Mouse (Mus musculus) spleen, postnatal 14 days (tissue): ENCODE data around the gene Atad2b.
"Not testable (repeated sequence)": the region's sequence is repeated elsewhere in the genome, so short reads cannot be mapped to it uniquely, and the experiment has no call there.

Experiments used
- DNase-seq, 2 experiments: peaks; one replicate each; pipeline ENCODE4 v3.0.0; 2021 to 2022; ENCODE audit warnings: low spot score in 2 of 2

Gene Atad2b

GRCm38 (mm10) chr12:4910496-4910895 is 6.7 kb upstream of the Atad2b start:
- not testable (repeated sequence) for DNase-seq

DNA sequence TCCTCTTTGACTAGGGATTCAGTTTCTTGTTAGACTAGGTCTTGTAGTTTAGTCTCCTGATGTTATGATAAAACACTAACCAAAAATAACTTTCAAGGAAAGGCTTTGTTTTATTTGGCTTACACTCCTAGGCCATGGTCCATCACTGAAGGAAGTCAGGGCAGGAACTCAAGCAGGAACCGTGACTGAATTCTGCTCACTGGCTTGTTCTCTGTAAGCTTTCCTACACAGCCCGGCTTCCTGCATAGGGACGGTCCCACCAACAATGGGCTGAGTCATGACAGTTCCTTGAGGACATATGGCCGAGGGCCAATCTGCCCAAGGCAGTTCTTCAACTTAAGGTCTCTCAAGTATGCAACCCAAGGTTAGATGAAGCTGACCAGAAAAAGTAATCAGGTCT is 5.4 kb upstream of the Atad2b start:
- no peak for DNase-seq

DNA sequence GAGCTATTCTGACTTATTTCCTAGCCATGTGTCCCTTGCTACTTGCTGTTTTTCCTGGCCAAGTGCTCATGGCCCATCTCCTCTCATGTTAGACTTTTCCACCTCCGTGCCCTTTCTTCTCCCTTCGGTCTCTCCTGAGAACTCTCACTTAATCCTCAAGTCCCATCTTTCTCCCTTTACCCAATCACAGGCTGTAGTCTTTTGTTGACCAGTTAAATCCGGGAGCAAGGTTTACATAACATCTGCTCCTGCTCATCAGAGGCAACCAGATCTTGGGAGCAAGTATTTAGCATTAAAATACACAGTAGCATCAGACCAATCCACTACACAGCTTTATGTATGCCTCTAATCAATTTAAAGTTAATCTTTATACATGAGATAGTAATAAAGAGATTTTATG is 2.7 kb upstream of the Atad2b start:
- DNase-seq, result no peak

GRCm38 (mm10) chr12:4914944-4915343 is 2.2 kb upstream of the Atad2b start:
- no peak for DNase-seq

GRCm38 (mm10) chr12:4917805-4918591 is 845 bp downstream of the Atad2b start:
- peak; percentile 31 to 41 for DNase-seq

- no peak for DNase-seq
These were observed 11.0 kb downstream of the Atad2b start for GRCm38 (mm10) chr12:4928197-4928596.

DNA sequence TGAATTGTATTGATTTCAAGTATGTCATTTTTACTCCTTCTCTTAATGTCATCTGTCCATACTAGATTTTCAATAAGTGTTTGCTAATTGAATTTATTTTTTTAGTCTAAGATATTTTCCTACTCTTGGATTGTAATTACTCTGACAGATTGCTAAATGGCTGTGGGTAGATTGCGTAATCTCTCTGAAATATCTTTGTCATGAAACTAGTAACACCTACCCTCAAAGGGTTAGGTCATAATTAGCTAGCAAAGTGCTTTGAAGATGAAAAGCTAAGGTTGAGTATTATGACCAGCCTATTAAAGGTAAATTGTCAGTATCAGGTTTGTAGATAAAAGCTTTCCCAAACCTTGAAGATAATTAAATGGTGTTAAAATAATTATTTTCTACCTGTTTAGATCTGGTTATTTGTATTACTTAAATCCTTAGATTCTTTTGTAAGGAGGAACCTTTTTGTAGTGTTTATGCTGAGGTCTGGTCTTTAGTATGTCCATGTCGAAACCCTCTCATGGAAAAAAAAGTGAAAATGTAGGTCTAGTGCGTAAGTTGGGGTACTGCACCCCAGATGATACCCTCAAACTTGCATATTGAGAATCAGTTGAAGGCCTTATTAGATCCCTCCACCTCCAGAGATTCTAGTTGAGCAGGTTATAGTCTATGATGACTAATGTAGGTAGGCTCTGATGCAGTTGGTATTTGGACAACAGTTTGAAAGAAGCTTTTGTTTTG is 13.8 kb downstream of the Atad2b start:
- no peak for DNase-seq

DNA sequence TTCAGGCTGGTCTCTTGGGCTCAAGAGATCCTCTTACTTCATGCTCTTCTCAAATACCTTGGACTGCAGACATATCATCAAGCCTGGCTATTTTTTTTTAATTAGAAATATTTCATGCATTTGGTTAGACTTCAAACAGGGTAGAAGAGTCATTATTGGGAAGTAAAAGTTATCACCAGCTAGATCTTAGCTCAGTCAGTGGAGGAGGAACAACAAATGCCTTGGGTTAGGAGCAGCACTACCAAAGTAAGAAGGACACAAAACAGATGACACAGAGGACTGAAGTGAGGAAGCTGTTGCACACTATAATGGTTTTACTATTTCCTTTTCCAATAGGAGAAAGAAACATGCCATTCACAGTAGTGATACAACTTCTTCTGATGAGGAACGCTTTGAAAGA is 35.1 kb downstream of the Atad2b start:
- no peak for DNase-seq

DNA sequence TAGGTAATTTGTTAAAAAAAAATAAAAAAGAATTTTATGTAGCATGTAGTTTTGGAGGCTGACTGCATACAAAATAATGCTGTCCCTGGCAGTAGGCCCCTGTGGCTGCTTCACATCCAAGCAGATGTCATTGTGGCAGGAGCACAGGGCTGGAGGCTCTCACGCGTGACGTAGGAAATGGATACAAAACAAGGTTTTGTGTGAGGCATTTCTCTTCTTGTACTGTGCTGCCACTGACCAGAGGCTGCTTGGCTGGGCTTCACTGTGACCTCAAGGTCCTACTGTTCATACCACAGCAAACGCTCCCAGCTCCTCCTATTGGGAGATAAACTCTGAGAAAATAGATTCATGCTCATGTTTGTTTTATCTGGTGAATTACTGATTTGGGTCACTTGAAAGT is 36.0 kb downstream of the Atad2b start:
- DNase-seq, result no peak

GRCm38 (mm10) chr12:4972939-4973338 is 55.8 kb downstream of the Atad2b start:
- peak; percentile 55 to 78 for DNase-seq

GRCm38 (mm10) chr12:4978324-4978723 is 61.2 kb downstream of the Atad2b start:
- DNase-seq, result no peak

DNA sequence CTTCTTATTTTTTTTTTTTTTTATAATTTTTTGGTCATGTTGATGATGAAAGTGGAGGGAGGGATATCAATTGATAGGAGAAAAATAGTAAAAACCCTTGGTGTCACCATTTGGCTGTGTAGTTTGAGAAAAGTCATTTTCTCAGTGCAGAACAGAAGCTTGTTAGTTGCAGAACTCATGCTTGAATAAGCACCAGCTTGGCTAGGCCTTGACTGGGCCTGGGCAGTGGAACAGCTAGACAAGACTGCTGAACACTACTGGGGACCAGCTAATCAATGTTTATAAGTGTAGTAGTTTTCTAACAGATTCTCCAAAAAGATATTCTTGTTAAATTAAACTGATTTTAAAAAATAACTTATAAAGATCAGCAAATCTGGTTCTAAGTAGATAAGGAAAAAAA is 79.8 kb downstream of the Atad2b start:
- DNase-seq, result no peak

DNA sequence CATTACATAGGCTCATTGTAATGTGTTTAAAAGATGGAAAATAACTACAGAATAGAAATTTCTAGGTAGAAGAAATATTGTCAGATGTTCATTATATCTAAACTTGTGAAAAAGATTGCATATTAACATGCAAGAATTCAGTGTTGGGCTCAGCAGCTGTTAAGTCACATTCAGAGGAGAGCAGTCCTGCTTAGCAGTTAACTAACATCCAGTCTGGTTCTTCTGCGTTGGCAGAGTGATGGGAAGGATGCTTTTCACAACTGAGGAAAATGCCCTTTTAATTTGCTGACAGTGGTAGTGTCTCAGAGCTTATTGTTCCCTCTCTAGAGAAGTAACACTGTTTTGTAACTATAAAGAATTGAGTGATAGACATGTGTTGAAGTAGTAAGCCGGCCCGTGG is 88.2 kb downstream of the Atad2b start:
- DNase-seq, result no peak

DNA sequence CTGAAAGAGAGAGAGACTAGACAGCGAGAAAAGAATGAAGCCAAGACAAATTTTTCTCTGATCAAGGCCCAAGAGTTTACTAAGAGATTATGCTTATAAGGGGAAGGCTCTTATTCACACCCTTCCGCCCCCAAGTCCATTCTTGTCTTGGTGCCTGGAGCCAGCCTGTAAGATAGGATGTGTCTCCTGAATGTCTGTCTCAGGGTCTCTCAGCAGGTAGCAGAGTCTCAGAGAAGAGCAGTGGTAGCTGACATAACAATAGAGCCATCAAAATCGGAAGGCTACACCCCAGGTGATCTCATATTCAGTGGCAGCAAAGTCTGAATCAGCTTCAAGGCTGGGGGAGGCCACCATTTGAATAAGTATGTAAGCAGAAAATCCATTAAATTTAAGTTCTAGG is 88.6 kb downstream of the Atad2b start:
- not testable (repeated sequence) for DNase-seq

DNA sequence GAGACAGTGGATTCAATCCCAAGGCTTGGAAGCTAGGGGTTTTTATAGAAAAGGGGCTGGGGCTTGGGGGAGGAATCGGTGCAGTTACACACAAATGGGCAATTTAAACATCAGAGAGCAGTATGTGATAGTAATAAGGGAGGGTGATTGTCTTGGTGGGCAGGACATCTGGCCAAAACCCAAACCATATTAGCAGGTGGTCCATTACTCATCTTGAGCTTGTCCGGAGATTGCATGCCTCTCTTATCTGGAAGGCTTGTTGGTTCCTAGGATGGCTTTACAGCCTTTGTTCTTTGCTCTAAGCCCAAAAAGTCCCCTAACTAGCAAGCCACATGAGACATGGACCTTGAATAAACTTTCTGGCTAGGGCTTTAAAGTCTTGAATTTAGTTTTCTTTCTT is 91.5 kb downstream of the Atad2b start:
- not testable (repeated sequence) for DNase-seq

DNA sequence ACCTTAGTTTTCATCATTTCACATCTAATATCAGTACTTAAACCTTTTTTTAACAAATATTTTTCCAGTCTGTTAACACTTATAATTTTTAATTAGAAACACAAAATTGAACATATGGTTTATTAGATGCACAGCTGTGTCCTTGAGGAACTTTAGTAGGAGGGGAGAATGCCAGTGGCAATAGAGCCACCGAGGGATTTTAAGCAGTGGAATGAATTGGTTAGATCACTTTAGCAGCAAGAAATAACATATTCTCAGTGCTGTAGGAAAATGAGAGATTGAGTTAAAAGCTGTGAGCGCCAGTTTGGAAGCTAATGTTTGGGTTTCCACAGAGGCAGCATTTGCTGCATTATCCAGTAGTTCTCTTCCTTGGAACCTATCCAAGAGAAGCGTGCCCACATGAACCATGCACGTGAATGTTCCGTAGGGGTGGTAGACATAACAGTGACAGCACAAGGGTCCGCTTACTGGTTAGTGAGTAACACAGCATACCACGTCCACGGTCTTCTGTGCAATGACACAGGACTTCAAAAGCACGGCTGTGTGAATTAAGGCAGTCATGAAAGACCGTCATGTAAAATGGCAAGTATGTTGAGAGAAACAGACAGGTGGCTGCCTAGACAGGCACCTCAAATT is 108.2 kb downstream of the Atad2b start:
- no peak for DNase-seq

GRCm38 (mm10) chr12:5029035-5029434 is 111.9 kb downstream of the Atad2b start:
- no peak for DNase-seq

DNA sequence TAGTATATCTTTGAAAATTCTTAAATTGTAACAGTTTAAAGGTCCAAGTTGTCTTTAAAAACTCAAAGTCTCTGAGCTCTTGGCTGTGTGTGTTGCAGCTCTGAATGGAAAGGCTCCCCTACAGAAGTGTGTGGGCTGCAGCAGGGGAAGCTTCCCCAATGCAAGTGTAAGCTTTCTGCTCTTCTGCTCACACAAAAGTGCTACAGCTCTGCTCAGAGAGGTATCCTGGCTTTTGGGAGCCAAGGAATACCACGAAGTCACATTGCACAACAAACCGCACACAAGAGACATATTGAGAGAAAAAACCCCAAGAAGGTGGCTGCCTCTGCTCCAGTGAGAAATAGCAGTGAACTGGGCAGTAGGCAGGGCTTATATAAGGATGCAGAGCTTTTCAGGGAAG is 120.9 kb downstream of the Atad2b start:
- no peak for DNase-seq

DNA sequence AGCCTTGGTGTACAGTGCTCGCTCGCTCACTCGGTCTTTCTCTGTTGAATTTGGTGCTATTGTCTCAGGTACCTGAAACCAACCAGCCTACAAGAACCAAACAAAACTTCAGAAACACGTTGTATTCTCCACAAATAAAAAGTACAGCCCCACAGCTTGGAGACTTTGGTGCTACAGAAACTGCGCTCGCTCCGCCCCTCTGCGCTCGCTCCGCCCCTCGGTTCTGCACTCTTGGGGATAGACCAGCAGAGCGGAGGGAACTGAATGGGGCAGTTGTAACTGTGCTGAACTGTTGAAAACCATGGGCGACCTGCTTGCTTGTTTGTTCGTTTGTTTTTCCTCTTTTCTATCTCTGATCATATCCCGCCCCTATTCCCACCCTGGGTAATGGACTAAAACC is 127.0 kb downstream of the Atad2b start:
- DNase-seq, result no peak

- no peak for DNase-seq
These were observed 131.0 kb downstream of the Atad2b start for GRCm38 (mm10) chr12:5048104-5048503.

GRCm38 (mm10) chr12:5067590-5067989 is 150.4 kb downstream of the Atad2b start:
- no peak for DNase-seq

DNA sequence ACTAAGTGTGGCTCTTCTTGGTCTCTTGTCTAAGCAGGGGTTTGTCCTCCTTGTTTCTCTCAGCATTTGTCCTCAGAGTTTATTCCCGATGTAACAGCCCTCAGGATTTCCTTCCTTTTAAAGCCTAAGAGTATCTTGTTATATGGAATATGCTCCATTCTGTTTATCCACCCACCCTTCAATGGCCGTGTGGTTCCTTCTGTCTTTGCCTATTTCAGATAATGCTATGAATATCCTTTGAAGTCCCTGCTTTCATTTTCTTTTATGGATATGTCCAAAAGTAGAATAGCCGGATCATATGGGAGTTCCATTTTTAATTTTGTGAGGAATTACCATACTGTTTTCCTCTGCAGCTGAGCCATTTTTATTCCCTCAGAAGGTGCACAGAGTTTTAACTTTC is 153.0 kb downstream of the Atad2b start:
- no peak for DNase-seq

GRCm38 (mm10) chr12:5073191-5073590 is 156.0 kb downstream of the Atad2b start:
- no peak for DNase-seq
